Mouse (Mus musculus) thymus, adult 2 months (tissue): ENCODE measurements around the gene Tacc2.

Source experiments
- CTCF ChIP-seq: fragments of 200-500 bp; IDR thresholded peaks from 2 replicates; pipeline ENCODE4 v1.5.1; 2012; ENCODE audit warnings: mild to moderate bottlenecking, control low read depth, low read length, moderate library complexity, borderline replicate concordance; ENCODE audit not compliant: control insufficient read depth, poor library complexity, insufficient read depth; ENCODE audit errors: extremely low read depth
- POLR2A ChIP-seq: fragments of 200-500 bp; IDR thresholded peaks from 2 replicates; pipeline ENCODE4 v1.6.1; 2012; ENCODE audit warnings: mild to moderate bottlenecking, low read length, control low read depth, moderate library complexity; ENCODE audit not compliant: control insufficient read depth, poor library complexity, insufficient read depth; ENCODE audit errors: extremely low read depth

DNA sequence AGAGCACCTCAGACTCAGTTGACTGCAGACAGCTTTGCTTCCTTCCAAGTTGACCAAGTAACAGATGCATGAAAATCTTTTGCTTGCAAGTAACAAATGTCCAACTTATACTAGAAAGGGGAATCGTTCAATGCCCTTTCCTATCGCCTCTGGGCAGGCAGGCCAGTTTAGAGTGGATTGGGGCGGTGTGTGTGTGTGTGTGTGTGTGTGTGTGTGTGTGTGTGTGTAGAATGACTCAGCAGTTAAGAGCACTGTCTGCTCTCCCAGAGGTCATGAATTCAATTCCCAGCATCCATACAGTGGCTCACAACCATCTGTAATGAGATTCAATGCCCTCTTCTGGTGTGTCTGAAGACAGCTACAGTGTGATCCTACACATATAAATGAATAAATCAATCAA, 22.8 kb downstream of the Tacc2 start:
- TF ChIP-seq CTCF (no peak), POLR2A (no peak)
